Mouse (Mus musculus) liver, adult 2 months (tissue): ENCODE measurements at regions not wholly inside any gene's neighbourhood (a gene's known extent, or its start where the extent isn't known, plus 50 kb on each side); places are given as distances from the start of the nearest gene placed in this dataset.

Experiments
- DNase-seq: peaks from one replicate; pipeline ENCODE4 v3.0.0-alpha.2; 2011; ENCODE audit warnings: low read depth, low spot score; ENCODE audit errors: extremely low read depth
- H3K27ac ChIP-seq: fragments of 200-500 bp; replicated peaks from 2 replicates; pipeline ENCODE4 v1.5.1; 2012; ENCODE audit warnings: low read depth, mild to moderate bottlenecking, control low read depth, inconsistent platforms, low read length; ENCODE audit not compliant: insufficient read depth
- H3K27me3 ChIP-seq: fragments of 200-500 bp; 2 replicates; pipeline ENCODE4 v1.6.1; 2012; ENCODE audit warnings: mild to moderate bottlenecking, moderate library complexity, low read length, inconsistent platforms; ENCODE audit not compliant: control insufficient read depth, insufficient read depth
- H3K36me3 ChIP-seq: fragments of 200-500 bp; 2 replicates; pipeline ENCODE4 v1.6.1; 2012; ENCODE audit warnings: low read length, inconsistent platforms; ENCODE audit not compliant: control insufficient read depth, insufficient read depth
- H3K4me1 ChIP-seq: fragments of 200-500 bp; 2 replicates; pipeline ENCODE4 v1.6.1; 2011; ENCODE audit warnings: low read length; ENCODE audit not compliant: control insufficient read depth, insufficient read depth
- H3K4me3 ChIP-seq: fragments of 200-500 bp; 2 replicates; pipeline ENCODE4 v1.5.1; 2011; ENCODE audit warnings: low read depth, mild to moderate bottlenecking, control low read depth, low read length, moderate library complexity; ENCODE audit not compliant: insufficient read depth
- H3K79me2 ChIP-seq: fragments of 200-500 bp; 2 replicates; pipeline ENCODE4 v1.6.1; 2012; ENCODE audit warnings: inconsistent platforms, mild to moderate bottlenecking, low read length, moderate library complexity; ENCODE audit not compliant: control insufficient read depth, insufficient read depth
- H3K9ac ChIP-seq: fragments of 200-500 bp; 2 replicates; pipeline ENCODE4 v1.6.1; 2012; ENCODE audit warnings: low read depth, mild to moderate bottlenecking, control low read depth, inconsistent platforms, low read length
- CTCF ChIP-seq: fragments of 200-500 bp; IDR thresholded peaks from 2 replicates; pipeline ENCODE4 v1.5.1; 2011; ENCODE audit warnings: low read depth, low read length, control low read depth
- POLR2A ChIP-seq: fragments of 200-500 bp; IDR thresholded peaks from 2 replicates; pipeline ENCODE4 v1.6.1; 2011; ENCODE audit warnings: low read length, control low read depth; ENCODE audit not compliant: insufficient read depth; ENCODE audit errors: extremely low read depth
- WGBS: fragments of 180-500 bp; shearing (Covaris S2); methylation state at CpG from one replicate; pipeline ENCODE4 v1.1.7; 2018; 5-methylcytosine and 5-hydroxymethylcytosine counted together

GRCm38 (mm10) chr10:98694690-98695370, 219.4 kb upstream of the Atp2b1 start:
- 65% methylated on average over 2 of the region's 2 CpGs for WGBS
- H3K4me1 ChIP-seq = no peaks in the 10 kb centered on the region
- no peaks in the 10 kb centered on the region for H3K79me2 ChIP-seq
- no peak overlapping the region for H3K4me3 ChIP-seq
- no peak for DNase-seq
- H3K27ac ChIP-seq = no peak overlapping the region
- TF ChIP-seq CTCF (no peak), POLR2A (no peak)
- H3K27me3 ChIP-seq = no peaks in the 10 kb centered on the region
- no peak overlapping the region for H3K9ac ChIP-seq
- no peaks in the 10 kb centered on the region for H3K36me3 ChIP-seq

- no peak overlapping the region for H3K27ac ChIP-seq
Measured at GRCm38 (mm10) chr10:98695371-98695725, 218.9 kb upstream of the Atp2b1 start.

GRCm38 (mm10) chr10:98697866-98698265, 216.3 kb upstream of the Atp2b1 start:
- Histone ChIP-seq H3K27ac (no peak overlapping the region), H3K4me1 (no peaks in the 10 kb centered on the region), H3K4me3 (no peak overlapping the region), H3K27me3 (no peaks in the 10 kb centered on the region), H3K36me3 (no peaks in the 10 kb centered on the region), H3K9ac (no peak overlapping the region), H3K79me2 (no peaks in the 10 kb centered on the region)
- no peak for TF ChIP-seq POLR2A
- no peak for TF ChIP-seq CTCF
- DNase-seq = no peak
- 86% methylated on average over 4 of the region's 4 CpGs for WGBS

More at GRCm38 (mm10) chr10:98695371-98695725, 218.9 kb upstream of the Atp2b1 start:
- no peak for TF ChIP-seq POLR2A
- TF ChIP-seq CTCF = no peak
- no peak for DNase-seq
- no peaks in the 10 kb centered on the region for H3K79me2 ChIP-seq
- WGBS = 98% methylated on average over 2 of the region's 2 CpGs
- no peak overlapping the region for H3K4me3 ChIP-seq
- no peaks in the 10 kb centered on the region for H3K27me3 ChIP-seq
- no peaks in the 10 kb centered on the region for H3K36me3 ChIP-seq
- H3K4me1 ChIP-seq = no peaks in the 10 kb centered on the region
- no peak overlapping the region for H3K9ac ChIP-seq

- Histone ChIP-seq H3K36me3 (no peaks in the 10 kb centered on the region), H3K79me2 (no peaks in the 10 kb centered on the region), H3K4me1 (no peaks in the 10 kb centered on the region; the same call in 1 of the 2 replicates), H3K4me3 (no peak overlapping the region), H3K9ac (no peak overlapping the region), H3K27ac (no peak overlapping the region), H3K27me3 (no peaks in the 10 kb centered on the region)
- WGBS = 86% methylated on average over 4 of the region's 4 CpGs
- TF ChIP-seq POLR2A (no peak), CTCF (no peak)
- no peak for DNase-seq
Measured at GRCm38 (mm10) chr10:98699579-98699978, 214.6 kb upstream of the Atp2b1 start.

GRCm38 (mm10) chr10:98700407-98700806, 213.8 kb upstream of the Atp2b1 start:
- H3K27me3 ChIP-seq = no peaks in the 10 kb centered on the region
- H3K4me3 ChIP-seq = no peak overlapping the region
- no peak for TF ChIP-seq POLR2A
- no peak for TF ChIP-seq CTCF
- no peak for DNase-seq
- H3K79me2 ChIP-seq = no peaks in the 10 kb centered on the region
- no peak overlapping the region for H3K27ac ChIP-seq
- no peaks in the 10 kb centered on the region for H3K36me3 ChIP-seq
- H3K9ac ChIP-seq = no peak overlapping the region
- WGBS = 85% methylated on average over 4 of the region's 4 CpGs
- no peaks in the 10 kb centered on the region; the same call in 1 of the 2 replicates for H3K4me1 ChIP-seq

GRCm38 (mm10) chr10:98701285-98701684, 212.9 kb upstream of the Atp2b1 start:
- WGBS = 70% methylated on average over 3 of the region's 3 CpGs
- TF ChIP-seq POLR2A (no peak), CTCF (no peak)
- DNase-seq = no peak
- Histone ChIP-seq H3K4me3 (no peak overlapping the region), H3K27ac (no peak overlapping the region), H3K4me1 (no peaks in the 10 kb centered on the region; the same call in 1 of the 2 replicates), H3K36me3 (no peaks in the 10 kb centered on the region), H3K9ac (no peak overlapping the region), H3K79me2 (no peaks in the 10 kb centered on the region), H3K27me3 (no peaks in the 10 kb centered on the region)
